Mouse (Mus musculus) lung, postnatal 0 days (tissue): ENCODE measurements around the gene Rerg. TPM values are rescaled to one million over a fixed set of nuclear protein-coding genes. Genes with fewer than 3 reads are reported as not detected.

Source experiments
- ATAC-seq: fragments of 200-750 bp; cut with Nextera tagmentation; 2 replicates; pipeline ENCODE4 v1.8.0; 2017; ENCODE audit warnings: moderate library complexity
- DNase-seq: peaks from one replicate; pipeline ENCODE4 v3.0.0-alpha.2; 2016; ENCODE audit warnings: low spot score
- H3K27ac ChIP-seq: fragments of 300-500 bp; sonication (generic); 2 replicates; pipeline ENCODE4 v1.5.1; 2014; ENCODE audit warnings: antibody characterized with exemption, mild to moderate bottlenecking, low read length, mixed read lengths
- H3K27me3 ChIP-seq: fragments of 300-500 bp; sonication (generic); replicated peaks from 2 replicates; pipeline ENCODE4 v1.6.1; 2014; ENCODE audit warnings: low read length, mixed read lengths; ENCODE audit not compliant: insufficient read depth
- H3K36me3 ChIP-seq: fragments of 300-500 bp; sonication (generic); 2 replicates; pipeline ENCODE4 v1.6.1; 2014; ENCODE audit warnings: low read length, mixed read lengths; ENCODE audit not compliant: insufficient read depth
- H3K4me1 ChIP-seq: fragments of 300-500 bp; sonication (generic); 2 replicates; pipeline ENCODE4 v1.6.1; 2014; ENCODE audit warnings: antibody characterized with exemption, low read depth, low read length, mixed read lengths; ENCODE audit not compliant: insufficient read depth
- H3K4me2 ChIP-seq: fragments of 300-500 bp; sonication (generic); replicated peaks from 2 replicates; pipeline ENCODE4 v1.6.1; 2014; ENCODE audit warnings: low read depth, mild to moderate bottlenecking, low read length, moderate library complexity, mixed read lengths
- H3K4me3 ChIP-seq: fragments of 300-500 bp; sonication (generic); 2 replicates; pipeline ENCODE4 v1.5.1; 2014; ENCODE audit warnings: low read depth, low read length
- H3K9ac ChIP-seq: fragments of 300-500 bp; sonication (generic); replicated peaks from 2 replicates; pipeline ENCODE4 v1.6.1; 2014; ENCODE audit warnings: low read depth, mild to moderate bottlenecking
- H3K9me3 ChIP-seq: fragments of 300-500 bp; sonication (generic); 2 replicates; pipeline ENCODE4 v1.6.1; 2016; ENCODE audit warnings: low read length, mixed read lengths
- CTCF ChIP-seq: IDR thresholded peaks from 2 replicates; pipeline ENCODE4 v1.5.1; 2016; ENCODE audit warnings: antibody characterized with exemption, mild to moderate bottlenecking
- EP300 ChIP-seq: IDR thresholded peaks from 2 replicates; pipeline ENCODE4 v1.6.1; 2016; ENCODE audit warnings: antibody characterized with exemption, mild to moderate bottlenecking, control low read depth
- WGBS: fragments of 180-500 bp; shearing (Covaris S2); extraction: QIAGEN DNeasy Blood & Tissue Kit; methylation state at CpG from one replicate; pipeline ENCODE4 v1.1.7; 2014; 5-methylcytosine and 5-hydroxymethylcytosine counted together
- polyA plus RNA-seq: library from polyadenylated mRNA; unstranded; fragments of >200 nt; fragmentation: Nextera tagmentation; extraction: Ambion mirVana; gene quantifications from 2 replicates; pipeline ENCODE4 v1.2.1, GENCODE M21; 2015

The Rerg gene
- polyA plus RNA-seq, 1 experiment from 2014 or later, result 42.9 TPM

DNA sequence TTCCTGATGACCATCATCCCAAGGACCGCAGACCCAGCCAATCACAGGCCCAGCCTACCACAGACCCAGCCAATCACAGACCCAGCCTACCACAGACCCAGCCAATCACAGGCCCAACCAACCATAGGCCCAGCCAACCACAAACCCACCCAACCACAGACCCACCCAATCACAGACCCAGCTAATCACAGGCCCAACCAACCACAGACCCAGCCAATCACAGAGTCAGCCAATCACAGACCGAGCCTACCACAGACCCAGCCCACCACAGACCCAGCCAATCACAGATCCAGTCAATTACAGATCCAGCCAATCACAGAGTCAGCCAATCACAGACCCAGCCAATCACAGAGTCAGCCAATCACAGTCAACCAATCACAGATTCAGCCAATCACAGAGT, 23.4 kb downstream of the Rerg start:
- H3K4me1 ChIP-seq, result peaks cover 4% of the 10 kb centered on the region; the same call in 1 of the 2 replicates
- no peaks in the 10 kb centered on the region for H3K36me3 ChIP-seq
- H3K27ac ChIP-seq, result no peak overlapping the region
- DNase-seq (no peak), ATAC-seq (no peak)
- H3K4me2 ChIP-seq, result no peak overlapping the region
- H3K27me3 ChIP-seq, result no peaks in the 10 kb centered on the region
- no peaks in the 10 kb centered on the region for H3K9me3 ChIP-seq
- WGBS, result 100% methylated on average over 2 of the region's 2 CpGs
- no peak overlapping the region for H3K4me3 ChIP-seq
- TF ChIP-seq CTCF, result no peak
- no peak for TF ChIP-seq EP300
- H3K9ac ChIP-seq, result no peak overlapping the region

DNA sequence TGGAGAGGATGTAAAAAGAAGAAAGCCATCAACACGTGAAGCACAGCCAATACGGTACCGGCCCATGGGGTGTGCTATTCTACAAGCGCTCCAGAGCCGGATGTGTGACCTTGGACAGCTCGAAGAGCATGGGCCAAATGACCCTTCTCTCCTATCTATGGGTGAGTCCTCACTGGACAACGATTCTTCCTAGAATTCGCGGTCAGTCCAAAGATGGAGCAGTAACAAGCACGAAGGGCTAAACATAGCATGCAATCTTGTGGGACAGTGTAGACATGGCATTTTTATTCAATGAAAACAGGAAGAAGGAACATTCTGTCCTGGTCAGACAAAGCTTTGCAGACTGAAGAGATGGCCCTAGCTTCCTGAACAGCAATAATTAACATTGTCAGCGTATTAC, 24.7 kb downstream of the Rerg start:
- peak; percentile 46 for ATAC-seq
- TF ChIP-seq CTCF, result no peak
- TF ChIP-seq EP300, result peak; percentile 70
- no peak overlapping the region for H3K4me3 ChIP-seq
- H3K9ac ChIP-seq, result no peak overlapping the region
- H3K4me2 ChIP-seq, result no peak overlapping the region
- no peaks in the 10 kb centered on the region for H3K9me3 ChIP-seq
- H3K27ac ChIP-seq, result 0 out of 2 replicates have a peak overlapping the region, but pooled peaks have one; percentile 65
- no peaks in the 10 kb centered on the region for H3K36me3 ChIP-seq
- WGBS, result 48% methylated on average over 11 of the region's 11 CpGs
- H3K4me1 ChIP-seq, result peaks cover 4% of the 10 kb centered on the region; the same call in 1 of the 2 replicates
- DNase-seq, result peak; percentile 59
- no peaks in the 10 kb centered on the region for H3K27me3 ChIP-seq

DNA sequence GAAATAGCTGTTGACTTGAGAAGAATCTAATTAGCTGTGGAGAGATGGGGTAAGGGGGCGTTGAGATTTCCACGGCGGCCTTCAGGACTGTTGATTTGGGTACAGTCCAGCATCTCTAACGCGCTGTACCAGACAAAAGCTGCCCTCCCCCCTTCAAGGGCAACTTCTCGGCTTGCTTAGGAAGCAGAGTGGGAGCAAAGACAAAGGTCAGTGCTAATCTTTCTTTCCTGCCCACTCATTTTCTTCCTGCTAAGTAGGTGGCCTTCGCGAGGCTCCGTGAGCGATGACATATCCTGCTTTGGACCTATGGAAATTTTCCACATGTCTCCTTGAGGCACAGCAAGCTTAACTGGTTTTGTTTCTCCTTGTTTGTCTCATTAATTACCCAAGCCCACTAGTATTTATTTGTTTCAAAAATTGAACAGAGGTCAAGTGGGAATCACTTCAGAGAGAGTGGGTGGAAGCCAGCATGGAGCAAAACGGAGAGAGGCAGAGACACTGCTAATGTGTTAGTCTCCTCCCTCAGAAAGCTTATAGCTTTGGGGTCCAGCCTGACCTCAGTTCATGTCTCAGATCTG, 25.2 kb downstream of the Rerg start:
- Histone ChIP-seq H3K36me3 (no peaks in the 10 kb centered on the region), H3K27me3 (no peaks in the 10 kb centered on the region), H3K4me2 (no peak overlapping the region), H3K4me1 (peaks cover 4% of the 10 kb centered on the region; the same call in 1 of the 2 replicates), H3K27ac (peak overlapping the region; percentile 65), H3K4me3 (no peak overlapping the region), H3K9ac (no peak overlapping the region), H3K9me3 (no peaks in the 10 kb centered on the region)
- WGBS, result 9% methylated on average over 11 of the region's 11 CpGs
- TF ChIP-seq CTCF, result no peak
- no peak for TF ChIP-seq EP300
- peak; percentile 74 for DNase-seq
- ATAC-seq, result peak; percentile 49

DNA sequence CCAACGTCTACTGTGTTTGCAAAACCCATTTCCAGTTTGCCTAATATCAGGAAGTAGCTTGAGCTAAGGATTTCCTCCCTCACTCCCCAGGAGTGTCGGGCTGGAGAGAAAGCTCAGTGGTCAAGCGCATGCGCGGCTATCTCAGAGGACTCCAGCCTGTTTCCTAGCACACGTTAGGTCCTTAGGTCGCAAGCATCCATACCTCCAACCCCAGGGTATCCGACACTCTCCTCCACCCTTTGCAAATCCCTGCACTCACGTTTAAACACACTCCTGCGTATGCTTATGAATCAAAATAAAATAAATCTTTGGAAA, 25.8 kb downstream of the Rerg start:
- WGBS, result 18% methylated on average over 10 of the region's 10 CpGs
- ATAC-seq, result peak; percentile 20
- no peak overlapping the region for H3K4me2 ChIP-seq

DNA sequence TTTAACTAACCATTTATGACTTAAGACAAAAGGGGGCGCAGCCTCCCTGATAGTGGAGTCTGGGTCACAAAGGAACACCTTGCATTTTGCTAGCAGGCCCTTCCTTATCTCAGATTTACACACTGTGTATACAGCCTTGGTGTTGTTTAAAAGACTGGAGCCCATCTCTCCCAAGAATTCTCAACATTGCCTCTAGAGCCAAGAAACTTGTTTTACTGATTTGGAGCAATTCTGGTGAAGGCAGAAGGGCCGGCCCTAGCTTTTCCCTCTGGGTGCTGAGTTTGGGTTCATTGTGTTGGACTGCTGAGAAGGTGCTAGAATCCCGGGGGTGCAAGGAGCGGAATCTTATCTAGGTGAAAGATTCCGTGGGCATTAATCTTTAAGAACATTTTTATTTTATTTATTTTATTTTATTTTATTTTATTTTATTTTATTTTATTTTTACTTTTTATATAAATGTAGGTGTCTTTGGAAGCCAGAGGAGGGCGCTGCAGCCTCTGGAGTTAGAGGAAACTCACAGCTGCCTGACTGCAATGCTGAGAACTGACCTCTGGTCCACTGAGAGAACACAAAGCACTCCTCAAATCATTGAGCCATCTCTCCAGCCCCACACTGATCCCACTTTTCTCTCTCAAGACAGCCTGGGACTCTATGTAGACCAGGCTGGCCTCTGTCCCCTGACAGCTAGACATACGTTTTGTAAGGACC, 26.3 kb downstream of the Rerg start:
- Histone ChIP-seq H3K9ac (no peak overlapping the region), H3K4me3 (no peak overlapping the region), H3K4me2 (no peak overlapping the region), H3K27me3 (no peaks in the 10 kb centered on the region), H3K4me1 (peaks cover 4% of the 10 kb centered on the region; the same call in 1 of the 2 replicates), H3K9me3 (no peaks in the 10 kb centered on the region), H3K36me3 (no peaks in the 10 kb centered on the region), H3K27ac (peak overlapping the region; percentile 65; the same call in 1 of the 2 replicates)
- DNase-seq, result peak; percentile 58
- TF ChIP-seq EP300 (no peak), CTCF (peak; percentile 46)
- WGBS, result 54% methylated on average over 7 of the region's 7 CpGs
- ATAC-seq, result peak; percentile 6

More for the DNA sequence above, 25.8 kb downstream of the Rerg start:
- no peak overlapping the region for H3K9ac ChIP-seq
- no peak for DNase-seq
- H3K4me1 ChIP-seq, result peaks cover 4% of the 10 kb centered on the region; the same call in 1 of the 2 replicates
- TF ChIP-seq EP300 (no peak), CTCF (no peak)
- no peak overlapping the region for H3K4me3 ChIP-seq
- H3K27me3 ChIP-seq, result no peaks in the 10 kb centered on the region
- H3K9me3 ChIP-seq, result no peaks in the 10 kb centered on the region
- H3K36me3 ChIP-seq, result no peaks in the 10 kb centered on the region
- H3K27ac ChIP-seq, result peak overlapping the region; percentile 65; the same call in 1 of the 2 replicates

DNA sequence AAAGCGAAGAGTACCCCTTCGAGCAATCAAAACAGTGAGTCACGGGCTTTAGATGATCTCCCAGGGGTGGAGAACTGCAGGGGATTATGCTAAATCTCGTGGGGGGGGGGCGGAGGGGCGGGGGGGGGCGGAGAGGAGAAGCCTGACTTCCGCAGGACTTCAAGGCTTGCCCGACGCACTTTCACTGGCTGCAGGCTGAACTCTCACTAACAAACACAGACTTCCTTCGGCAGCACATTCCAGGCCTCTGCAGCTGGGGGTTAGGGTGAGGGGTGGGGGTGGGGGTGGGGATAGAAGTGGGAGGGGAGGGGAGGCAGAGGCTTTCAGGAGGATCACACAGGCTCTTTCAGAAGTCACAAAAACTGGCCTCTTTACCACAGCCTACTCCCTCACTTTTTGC, 27.5 kb downstream of the Rerg start:
- 0% methylated on average over 7 of the region's 11 CpGs for WGBS
- H3K9me3 ChIP-seq, result no peaks in the 10 kb centered on the region
- peak overlapping the region; percentile 53 for H3K4me2 ChIP-seq
- H3K27ac ChIP-seq, result peak overlapping the region; percentile 71
- H3K27me3 ChIP-seq, result no peaks in the 10 kb centered on the region
- no peak overlapping the region for H3K9ac ChIP-seq
- H3K4me1 ChIP-seq, result peaks cover 4% of the 10 kb centered on the region; the same call in 1 of the 2 replicates
- H3K36me3 ChIP-seq, result no peaks in the 10 kb centered on the region
- DNase-seq (peak; percentile 84), ATAC-seq (peak; percentile 69)
- peak overlapping the region; percentile 20 for H3K4me3 ChIP-seq
- TF ChIP-seq EP300 (no peak), CTCF (no peak)
